Mouse (Mus musculus): ENCODE measurements around the gene Pkig. TPM values are rescaled to one million over a fixed set of nuclear protein-coding genes. Genes with fewer than 3 reads are reported as not detected.
A peak's percentile ranks its signal among the peaks of the same experiment; 100 is the strongest.

The Pkig gene
- total and polyA plus RNA-seq, 3 experiments: 225 to 364 (median 227) TPM

GRCm38 (mm10) chr2:163644047-163644446 lies 14.1 kb upstream of the Pkig start:
- Histone ChIP-seq H3K9ac (ENCODE audit: insufficient read depth, low read depth) (peak overlapping the region; percentile 84), H3K79me2 (replicated peaks; ENCODE audit: control insufficient read depth, extremely low read depth, insufficient read depth, poor library complexity, severe bottlenecking) (peaks cover 51% of the 10 kb centered on the region), H3K4me3 (replicated peaks in 1 of 3; ENCODE audit: low read depth in 2 of 3, low read length in 2 of 3, poor library complexity in 1 of 3) (peak overlapping the region; percentile 71 to 77 (median 75)), H3K4me1 (ENCODE audit: control insufficient read depth in 1 of 2, insufficient read depth in 2 of 2) (peaks cover 3 to 36% of the 10 kb centered on the region in 2 experiments), H3K4me2 (ENCODE audit: insufficient read depth, low read depth, poor library complexity, severe bottlenecking) (peak overlapping the region; percentile 74; the same call in 1 of the 2 replicates), H3K36me3 (replicated peaks in 1 of 2; ENCODE audit: control insufficient read depth in 1 of 2, insufficient read depth in 1 of 2, low read length in 1 of 2) (peaks cover 18 to 24% of the 10 kb centered on the region in 2 experiments), H3K27ac (ENCODE audit: insufficient read depth, low read depth) (peak overlapping the region; percentile 98), H3K27me3 (replicated peaks) (no peaks in the 10 kb centered on the region), H3K9me3 (replicated peaks; ENCODE audit: low read length) (no peaks in the 10 kb centered on the region)
- TF ChIP-seq USF1 (IDR thresholded peaks at IDR 0.05; ENCODE audit: low read depth, low read length) (no peak), SIN3A (IDR thresholded peaks at IDR 0.05; ENCODE audit: low read length) (peak; percentile 11), ETS1 (conservative IDR thresholded peaks at IDR 0.05; ENCODE audit: low read depth, low read length) (no peak), POLR2A (IDR thresholded peaks at IDR 0.05; ENCODE audit: low read depth, low read length) (no peak), NELFE (IDR thresholded peaks at IDR 0.05; ENCODE audit: low read depth, low read length) (no peak), MXI1 (IDR thresholded peaks at IDR 0.05; ENCODE audit: low read depth, low read length) (no peak), USF2 (conservative IDR thresholded peaks at IDR 0.05; ENCODE audit: low read depth, low read length) (no peak), UBTF (IDR thresholded peaks at IDR 0.05; ENCODE audit: low read depth, low read length) (no peak; the same call in 1 of the 2 replicates)
- dilution Hi-C loops (cut with MboI; ENCODE audit: extremely low pct_ligation_motif_present, extremely low pct_unique_long_range_greater_than_20kb, low sequenced_read_pairs): no loop called here
- in situ Hi-C loops (cut with MboI; ENCODE audit: low pct_ligation_motif_present, low pct_unique_long_range_greater_than_20kb, low sequenced_read_pairs): no loop called here
- no peak for DNase-seq (ENCODE audit: extremely low read depth)

- Histone ChIP-seq H3K4me2 (ENCODE audit: insufficient read depth, low read depth, poor library complexity, severe bottlenecking) (peak within 1 kb of the TSS; percentile 92), H3K9me3 (replicated peaks; ENCODE audit: low read length) (no peaks in the 10 kb centered on the region), H3K79me2 (replicated peaks; ENCODE audit: control insufficient read depth, extremely low read depth, insufficient read depth, poor library complexity, severe bottlenecking) (peaks cover 45% of the 10 kb centered on the region), H3K9ac (ENCODE audit: insufficient read depth, low read depth) (peak within 1 kb of the TSS; percentile 97), H3K27ac (ENCODE audit: insufficient read depth, low read depth) (peak within 1 kb of the TSS; percentile 98), H3K4me1 (ENCODE audit: control insufficient read depth in 1 of 2, insufficient read depth in 2 of 2) (peaks cover 3 to 31% of the 10 kb centered on the region in 2 experiments), H3K36me3 (replicated peaks in 1 of 2; ENCODE audit: control insufficient read depth in 1 of 2, insufficient read depth in 1 of 2, low read length in 1 of 2) (peaks cover 14 to 19% of the 10 kb centered on the region in 2 experiments), H3K27me3 (replicated peaks) (no peaks in the 10 kb centered on the region), H3K4me3 (replicated peaks in 1 of 3; ENCODE audit: low read depth in 2 of 3, low read length in 2 of 3, poor library complexity in 1 of 3) (peak within 1 kb of the TSS; percentile 71 to 77 (median 75))
- peak; percentile 98 for DNase-seq (ENCODE audit: extremely low read depth)
- in situ Hi-C loops (cut with MboI; ENCODE audit: low pct_ligation_motif_present, low pct_unique_long_range_greater_than_20kb, low sequenced_read_pairs): loop anchor here (5.0 kb wide), 1 partner anchor 73 kb away; no protein-coding TSS in a partner anchor
- dilution Hi-C loops (cut with MboI; ENCODE audit: extremely low pct_ligation_motif_present, extremely low pct_unique_long_range_greater_than_20kb, low sequenced_read_pairs): no loop called here
- TF ChIP-seq BHLHE40 (IDR thresholded peaks at IDR 0.05; ENCODE audit: low read depth, low read length) (peak; percentile 21; the same call in 1 of the 2 replicates), NELFE (IDR thresholded peaks at IDR 0.05; ENCODE audit: low read depth, low read length) (peak; percentile 98), CHD1 (IDR thresholded peaks at IDR 0.05; ENCODE audit: low read depth, low read length) (peak; percentile 95; the same call in 1 of the 2 replicates), RCOR1 (conservative IDR thresholded peaks at IDR 0.05; ENCODE audit: low read depth, low read length) (no peak), EP300 (IDR thresholded peaks at IDR 0.05; ENCODE audit: low read length) (peak; percentile 21; the same call in 1 of the 2 replicates), USF1 (IDR thresholded peaks at IDR 0.05; ENCODE audit: low read depth, low read length) (no peak), SIN3A (IDR thresholded peaks at IDR 0.05; ENCODE audit: low read length) (peak; percentile 91), POLR2A (IDR thresholded peaks at IDR 0.05; ENCODE audit: low read depth, low read length) (peak; percentile 98), UBTF (IDR thresholded peaks at IDR 0.05; ENCODE audit: low read depth, low read length) (peak; percentile 85), MAFK (IDR thresholded peaks at IDR 0.05; ENCODE audit: insufficient replicate concordance, low read length) (peak; percentile 54; the same call in 1 of the 2 replicates), MEF2A (IDR thresholded peaks at IDR 0.05; ENCODE audit: borderline replicate concordance, low read depth, low read length) (peak; percentile 78), PAX5 (IDR thresholded peaks at IDR 0.05; ENCODE audit: low read length) (no peak), MAZ (IDR thresholded peaks at IDR 0.05; ENCODE audit: low read depth, low read length) (peak; percentile 90), ETS1 (conservative IDR thresholded peaks at IDR 0.05; ENCODE audit: low read depth, low read length) (peak; percentile 63; the same call in 1 of the 2 replicates), KAT2A (IDR thresholded peaks at IDR 0.05; ENCODE audit: insufficient replicate concordance, low read length) (peak; percentile 70; the same call in 1 of the 2 replicates), MXI1 (IDR thresholded peaks at IDR 0.05; ENCODE audit: low read depth, low read length) (peak; percentile 79), CTCF (conservative IDR thresholded peaks at IDR 0.05 in 1 of 2, IDR thresholded peaks at IDR 0.05 in 1 of 2; ENCODE audit: low read depth in 2 of 2, low read length in 2 of 2) (peak in 1 of 2 experiments; percentile 66; a peak in 2 of 4 replicates), NRF1 (IDR thresholded peaks at IDR 0.05; ENCODE audit: low read depth, low read length) (peak; percentile 57), POLR2AphosphoS2 (IDR thresholded peaks at IDR 0.05; ENCODE audit: low read depth, low read length) (peak; percentile 92), ZKSCAN1 (IDR thresholded peaks at IDR 0.05; ENCODE audit: borderline replicate concordance, low read depth, low read length) (no peak), JUN (IDR thresholded peaks at IDR 0.05; ENCODE audit: insufficient read depth, low read depth, low read length) (no peak), HCFC1 (IDR thresholded peaks at IDR 0.05; ENCODE audit: low read depth, low read length) (peak; percentile 80), RAD21 (IDR thresholded peaks at IDR 0.05; ENCODE audit: low read depth, low read length) (peak; percentile 68), ZNF384 (IDR thresholded peaks at IDR 0.05; ENCODE audit: low read depth, low read length) (peak; percentile 53), TBP (conservative IDR thresholded peaks at IDR 0.05; ENCODE audit: low read depth, low read length) (peak; percentile 95), JUND (conservative IDR thresholded peaks at IDR 0.05; ENCODE audit: low read depth, low read length) (0 out of 2 replicates have a peak, but pooled peaks have one; percentile 43), IRF4 (IDR thresholded peaks at IDR 0.05; ENCODE audit: low read depth, low read length) (peak; percentile 73)
Measured at GRCm38 (mm10) chr2:163644575-163645385, 13.4 kb upstream of the Pkig start, which contains the start of gene Serinc3. Serinc3 (minus strand) TSS chr2:163645131.

Measured in CH12.LX (cell line).